Mouse (Mus musculus): ENCODE measurements at regions not wholly inside any gene's neighbourhood (a gene's known extent, or its start where the extent isn't known, plus 50 kb on each side); places are given as distances from the start of the nearest gene placed in this dataset.

DNA sequence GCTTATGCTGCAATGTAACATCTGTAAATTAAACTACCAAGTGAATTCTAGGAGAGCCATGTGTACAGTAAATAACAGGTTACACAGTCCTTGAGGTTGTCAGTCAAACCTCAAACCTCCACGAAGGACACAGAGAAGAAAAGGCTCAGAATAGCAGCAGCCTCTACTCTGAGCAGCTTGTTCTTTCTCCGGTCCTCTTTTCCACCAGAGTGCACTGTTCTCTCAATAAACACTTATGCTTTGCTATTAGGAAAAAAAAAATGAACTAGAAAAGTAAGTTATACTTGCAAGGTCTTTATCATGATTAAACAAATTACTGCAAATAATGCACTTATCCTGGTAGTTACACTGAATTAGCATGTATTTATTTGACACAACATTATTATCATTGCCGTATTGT lies 89.6 kb downstream of the Amy2a5 start:
- no peak for ATAC-seq
- peak; percentile 33; the same call in 1 of the 2 replicates for TF ChIP-seq CTCF (IDR thresholded peaks at IDR 0.05; ENCODE audit: low read depth)
- TF ChIP-seq EP300 (IDR thresholded peaks at IDR 0.05; ENCODE audit: low read depth), result no peak
- no peak for DNase-seq
- 65% methylated on average over 3 of the region's 3 CpGs for WGBS (ENCODE audit: insufficient replicate concordance)
- Histone ChIP-seq H3K4me2 (ENCODE audit: low read depth, low read length) (no peak overlapping the region), H3K36me3 (replicated peaks; ENCODE audit: insufficient read depth, low read length) (no peaks in the 10 kb centered on the region), H3K27me3 (ENCODE audit: insufficient read depth, low read length) (no peaks in the 10 kb centered on the region), H3K9ac (replicated peaks) (no peak overlapping the region), H3K9me3 (ENCODE audit: low read length) (no peaks in the 10 kb centered on the region), H3K4me3 (ENCODE audit: low read depth, low read length) (no peak overlapping the region), H3K4me1 (ENCODE audit: insufficient read depth) (no peaks in the 10 kb centered on the region), H3K27ac (ENCODE audit: low read depth) (no peak overlapping the region)

DNA sequence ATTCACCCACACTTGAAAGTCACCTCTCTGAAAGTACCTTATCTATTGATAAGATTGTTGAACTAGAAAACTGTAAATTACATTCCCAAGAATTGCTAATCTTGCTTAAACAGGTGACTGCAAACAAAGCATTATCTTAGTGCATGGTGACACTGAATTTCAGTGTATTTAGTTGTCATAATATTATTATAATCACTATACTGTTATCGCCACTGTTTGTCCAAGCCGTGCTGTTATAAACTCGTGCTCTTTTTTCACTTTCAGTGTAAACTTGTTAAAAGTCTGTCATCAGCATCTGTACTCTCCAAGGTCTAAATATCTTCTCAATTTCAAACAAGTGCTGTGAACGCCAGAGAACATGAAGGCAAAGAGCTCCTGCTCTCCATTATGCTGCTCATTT lies 96.3 kb downstream of the Amy2a5 start:
- Histone ChIP-seq H3K27me3 (ENCODE audit: insufficient read depth, low read length) (no peaks in the 10 kb centered on the region), H3K36me3 (replicated peaks; ENCODE audit: insufficient read depth, low read length) (no peaks in the 10 kb centered on the region), H3K4me3 (ENCODE audit: low read depth, low read length) (no peak overlapping the region), H3K27ac (ENCODE audit: low read depth) (no peak overlapping the region), H3K4me2 (ENCODE audit: low read depth, low read length) (no peak overlapping the region), H3K9me3 (ENCODE audit: low read length) (no peaks in the 10 kb centered on the region), H3K9ac (replicated peaks) (no peak overlapping the region), H3K4me1 (ENCODE audit: insufficient read depth) (no peaks in the 10 kb centered on the region)
- no peak for DNase-seq
- WGBS (ENCODE audit: insufficient replicate concordance), result 77% methylated on average over 4 of the region's 4 CpGs
- ATAC-seq, result no peak
- TF ChIP-seq EP300 (IDR thresholded peaks at IDR 0.05; ENCODE audit: low read depth) (no peak), CTCF (IDR thresholded peaks at IDR 0.05; ENCODE audit: low read depth) (no peak)
